Mouse (Mus musculus) thymus, postnatal 10 days (tissue): ENCODE results near the gene Slc35b4.
A peak's percentile ranks its signal among the peaks of the same experiment; 100 is the strongest.

Experiments used
- DNase-seq, 2 experiments: peaks; one replicate each; pipeline ENCODE4 v3.0.0; 2021; ENCODE audit warnings: low spot score in 2 of 2

Gene Slc35b4

DNA sequence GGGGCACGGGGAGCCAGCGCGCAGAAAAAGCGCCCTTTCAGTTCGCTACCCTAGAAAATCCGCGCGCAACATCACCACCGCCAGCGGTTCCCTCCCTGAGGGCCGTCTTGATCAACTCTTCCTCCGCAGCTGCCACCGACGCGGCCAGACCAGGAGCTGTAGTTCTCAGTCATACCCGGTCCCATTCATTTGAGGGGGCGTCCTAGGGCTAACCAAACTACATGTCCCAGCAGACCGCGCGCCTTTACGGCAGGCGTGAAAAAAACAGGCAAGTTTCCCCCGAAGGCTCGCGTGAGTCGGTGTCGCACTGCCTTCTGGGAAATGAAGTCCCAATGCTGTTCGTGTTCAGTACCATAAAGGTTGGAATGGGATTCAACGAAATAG lies at the start of gene Slc35b4:
Slc35b4 (minus strand) TSS at position 248 of the 384 bp plus-strand sequence.
- peak; percentile 89 to 93 for DNase-seq

DNA sequence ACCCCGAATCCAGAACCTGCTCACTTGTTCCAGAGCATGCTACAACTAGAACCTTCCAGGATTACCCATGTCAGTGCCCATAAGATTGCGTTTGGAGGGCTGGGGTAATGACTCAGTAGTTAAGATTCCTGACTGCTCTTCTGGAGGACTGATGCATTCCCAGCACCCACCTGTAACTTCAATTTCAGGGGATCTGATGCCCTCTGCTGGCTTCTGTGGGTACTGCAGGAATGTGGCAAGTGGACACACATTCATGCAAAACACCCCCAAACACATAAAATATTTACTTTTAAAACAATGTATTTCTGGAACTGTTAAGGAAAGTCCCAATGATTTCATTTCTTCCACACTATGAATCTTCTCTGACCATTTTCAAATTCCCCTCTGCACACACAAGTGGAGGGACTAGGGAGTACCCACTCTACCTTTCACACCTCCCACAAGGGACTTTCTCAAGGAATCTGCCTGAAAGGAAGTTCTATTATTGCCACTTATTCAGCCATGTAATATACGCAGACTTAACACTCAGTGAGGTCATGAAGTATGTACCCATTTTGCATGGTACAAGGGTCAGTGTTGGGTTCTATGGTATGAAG lies 48.2 kb upstream of the Slc35b4 start:
- no peak for DNase-seq

DNA sequence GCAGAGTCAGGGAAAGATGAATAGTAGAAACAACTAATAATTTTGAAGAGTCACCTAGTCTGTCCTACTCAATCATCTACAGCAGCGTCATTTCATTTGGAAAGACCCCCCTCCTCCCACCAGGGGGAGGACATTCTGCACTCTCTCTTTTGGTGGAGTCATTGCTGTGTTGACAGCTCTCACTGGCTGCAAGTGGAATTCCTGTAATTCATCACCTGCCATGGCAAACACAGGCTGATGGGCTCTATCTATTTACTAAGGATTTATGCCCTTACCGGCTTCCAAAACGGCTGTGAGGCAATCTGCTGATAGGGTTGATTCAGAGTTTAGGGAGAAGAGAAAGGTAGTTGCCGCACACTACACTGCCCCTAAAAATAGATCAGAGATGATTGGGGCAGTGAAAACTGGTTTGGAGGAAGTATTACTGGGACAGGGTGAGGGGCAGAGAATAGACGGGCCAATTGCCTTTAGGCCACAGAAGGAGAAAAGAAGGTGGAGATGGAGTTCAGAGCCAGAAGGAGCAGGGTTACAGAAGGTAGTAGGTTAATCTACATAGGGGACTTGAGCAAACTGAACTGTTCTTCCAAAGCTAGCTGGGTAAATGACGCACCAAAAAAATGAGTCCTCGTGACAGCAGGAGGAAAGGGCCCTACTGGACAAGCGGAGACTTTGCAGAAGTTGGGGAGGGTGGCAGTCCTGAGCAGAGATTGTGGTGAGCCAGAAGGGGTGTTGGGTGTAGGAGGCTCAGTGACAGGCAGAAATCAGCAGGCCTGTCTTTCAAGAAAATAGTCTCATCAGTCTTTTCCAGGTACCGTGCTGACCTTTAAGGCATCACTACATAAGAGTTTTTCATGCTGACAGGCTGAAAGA lies 39.8 kb upstream of the Slc35b4 start:
- no peak for DNase-seq

DNA sequence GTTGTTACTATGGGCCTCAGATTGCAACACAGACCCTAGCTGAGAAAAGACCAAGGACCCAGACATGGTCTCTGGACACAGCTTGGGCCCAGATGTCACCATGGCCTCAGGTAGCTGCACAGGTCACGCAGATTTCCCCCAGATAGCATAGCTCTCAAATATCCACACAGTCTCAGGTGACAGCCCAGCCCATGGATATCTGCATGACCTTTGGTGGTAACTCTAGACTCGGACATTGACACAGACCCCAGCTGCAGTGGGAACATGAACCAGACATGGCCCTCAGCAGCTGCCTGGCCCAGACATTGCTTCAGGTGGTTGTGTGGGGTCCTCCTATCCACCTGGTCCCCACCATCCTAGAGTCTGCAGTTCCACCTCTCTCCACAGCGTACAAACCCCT lies 28.8 kb upstream of the Slc35b4 start:
- DNase-seq, result no peak

DNA sequence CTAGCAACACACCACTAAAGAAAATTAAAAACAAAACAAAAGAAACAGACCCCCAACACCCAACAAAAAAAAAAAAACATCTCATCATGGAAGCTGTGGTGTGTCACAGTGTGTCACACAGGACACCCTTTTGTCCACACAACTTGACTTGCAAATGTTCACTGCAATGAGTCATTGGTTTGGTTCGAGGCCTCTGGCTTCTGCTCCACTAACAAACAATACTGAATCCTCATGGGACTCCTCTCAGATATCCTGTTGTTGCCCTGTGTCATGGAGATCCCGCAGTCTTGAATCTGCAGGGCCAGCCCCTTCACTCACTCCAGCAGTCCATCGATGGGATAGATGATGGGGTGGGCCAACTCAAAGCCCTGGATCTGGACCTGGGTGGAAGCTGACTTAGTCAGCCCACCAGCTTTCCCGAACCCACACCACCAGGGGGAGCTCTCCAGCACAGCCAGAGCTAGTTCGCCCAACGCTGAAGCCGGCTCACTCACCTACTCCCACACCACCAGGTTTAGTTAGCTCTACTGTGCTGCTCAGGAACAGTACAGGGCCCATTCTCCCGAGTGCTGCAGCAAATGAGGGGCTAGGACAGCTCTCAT lies 28.2 kb upstream of the Slc35b4 start:
- DNase-seq, result peak in 1 of 2 experiments; percentile 59

DNA sequence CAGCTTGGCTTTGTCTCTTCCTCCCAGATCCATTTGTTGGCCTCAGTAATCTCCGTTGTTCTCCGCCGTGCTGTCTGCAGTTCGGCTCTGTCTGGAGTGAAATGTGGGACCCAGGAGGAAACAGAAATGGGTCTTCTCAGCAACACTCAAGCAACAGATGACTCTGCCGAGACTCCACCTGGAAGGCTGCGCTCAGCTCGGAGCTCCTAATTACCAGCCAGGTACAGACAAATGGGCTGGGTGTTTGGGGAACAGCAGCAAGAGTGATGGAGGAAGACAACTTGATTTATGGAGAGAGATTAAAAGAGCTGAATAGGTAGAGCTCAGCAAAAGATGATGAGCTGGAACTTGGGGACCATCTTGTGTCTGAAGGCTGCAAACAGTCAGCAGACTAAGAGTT lies 26.6 kb upstream of the Slc35b4 start:
- DNase-seq, result no peak

DNA sequence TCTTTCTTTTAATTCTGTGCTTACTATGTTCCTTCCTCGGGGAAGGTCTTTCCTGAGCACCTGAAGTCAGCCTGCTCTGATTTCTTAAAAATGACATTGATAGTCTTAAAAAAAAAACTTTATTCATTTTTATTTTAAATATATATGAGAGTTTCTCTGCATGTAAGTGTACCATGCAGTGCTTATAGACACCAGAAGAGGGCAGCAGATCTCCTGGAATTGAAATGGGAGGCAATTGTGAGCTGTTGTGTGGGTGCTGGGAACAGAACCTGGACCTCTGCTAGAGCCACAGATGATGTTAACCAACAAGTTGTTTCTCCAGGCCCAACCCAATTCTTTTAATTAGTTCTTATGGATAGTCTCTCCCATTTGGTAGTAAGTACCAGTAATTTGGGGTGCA lies 18.1 kb upstream of the Slc35b4 start:
- no peak for DNase-seq

DNA sequence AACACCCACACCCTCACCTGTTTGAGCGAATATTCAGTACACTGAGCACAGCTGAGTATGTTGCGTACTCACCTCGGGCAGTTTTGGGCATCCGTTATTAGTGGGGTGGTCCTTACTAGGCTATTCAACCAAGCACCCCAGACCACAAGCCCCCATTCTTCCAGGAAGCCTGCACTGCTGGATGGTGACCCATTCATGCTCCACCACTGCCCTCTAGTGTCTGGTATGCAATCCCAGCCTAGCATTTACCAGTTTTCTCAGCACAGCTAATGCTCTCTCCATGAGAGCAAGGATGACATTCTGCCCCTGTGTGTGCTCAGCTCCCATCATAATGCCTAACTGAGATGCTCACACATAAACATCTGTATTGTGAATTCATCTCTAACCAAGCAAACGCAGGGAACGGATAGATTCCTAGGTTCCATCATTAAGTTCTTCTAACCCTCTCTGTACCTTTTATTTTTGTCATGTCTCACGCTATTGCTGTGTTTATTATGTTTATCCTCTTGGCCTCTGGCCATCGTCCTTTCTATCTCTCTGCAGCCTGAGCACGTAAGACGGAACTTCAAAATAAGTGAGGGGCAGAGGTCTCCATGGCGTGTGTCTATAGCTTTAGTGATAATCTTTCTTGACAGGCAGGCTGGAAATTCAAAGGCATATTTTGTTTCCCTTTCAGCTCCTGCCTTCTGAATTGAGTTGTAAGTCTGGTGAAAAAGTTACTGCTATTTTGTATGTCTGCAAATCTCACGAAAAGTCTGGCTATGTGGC lies 17.0 kb upstream of the Slc35b4 start:
- peak; percentile 62 to 87 for DNase-seq

DNA sequence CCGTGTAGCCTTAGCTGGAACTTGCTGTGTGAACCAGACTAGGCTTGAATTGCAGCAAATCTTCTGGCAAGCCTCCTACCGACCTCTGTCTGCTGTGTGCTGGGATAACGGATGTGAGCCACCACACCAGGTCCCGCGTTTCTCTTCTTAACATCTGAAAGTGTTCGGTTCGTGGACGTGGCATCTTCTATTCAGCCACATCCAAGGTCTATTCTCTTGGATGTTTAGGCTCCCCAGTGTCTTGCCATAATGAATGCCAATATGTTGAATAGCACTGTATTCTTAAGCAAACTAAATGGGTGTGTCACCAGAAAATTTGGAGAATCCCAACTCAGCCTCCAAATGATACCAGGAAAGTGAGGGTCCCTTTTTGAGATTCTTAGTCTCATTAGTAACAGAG lies 14.5 kb upstream of the Slc35b4 start:
- DNase-seq, result no peak

DNA sequence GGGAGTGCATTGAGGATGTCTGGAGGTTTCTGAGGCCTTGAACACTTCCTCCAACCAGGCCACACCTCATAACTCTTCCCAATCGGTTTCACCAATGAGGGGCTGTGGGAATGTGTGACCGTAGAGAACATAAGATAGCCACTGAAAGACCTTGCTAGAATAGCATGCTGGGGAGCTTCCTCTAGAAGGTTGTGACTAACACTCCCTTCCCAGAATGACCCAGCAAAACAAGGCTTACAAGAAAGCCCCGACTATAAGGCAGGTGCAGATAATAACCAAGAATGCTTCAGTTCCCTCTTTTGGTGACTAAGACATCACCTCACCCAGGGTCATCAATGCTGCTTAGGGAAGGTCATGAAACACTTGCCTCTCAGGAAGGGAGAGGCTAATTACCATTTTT lies 12.6 kb upstream of the Slc35b4 start:
- no peak for DNase-seq

DNA sequence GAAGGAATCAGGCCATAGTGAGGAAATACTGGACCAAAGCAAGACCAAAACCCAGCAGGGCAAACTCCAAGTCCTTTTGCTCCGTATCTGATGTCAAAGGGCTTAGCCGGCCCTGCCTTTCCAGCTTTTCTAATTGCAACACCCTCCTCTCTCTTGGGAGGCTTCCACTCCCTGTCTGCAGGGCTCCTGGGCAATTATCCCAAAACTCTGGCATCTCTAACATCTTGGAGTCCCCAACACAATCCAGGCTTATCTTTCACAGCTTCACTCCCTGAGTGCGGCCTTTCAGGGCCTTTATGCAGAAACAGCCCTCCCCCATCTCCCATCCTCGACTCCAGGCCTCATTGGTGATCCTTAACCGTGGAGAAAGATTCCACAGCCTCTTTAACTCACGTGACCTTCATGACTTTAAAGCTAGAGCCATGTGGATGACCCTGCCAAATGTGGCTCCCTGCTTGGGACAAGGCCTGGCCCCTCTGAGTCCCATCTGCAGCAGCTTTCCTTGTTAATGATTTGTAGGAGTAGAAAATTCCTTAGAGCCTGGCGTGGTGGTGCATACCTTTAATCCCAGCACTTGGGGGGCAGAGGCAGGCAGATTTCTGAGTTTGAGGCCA lies 11.2 kb upstream of the Slc35b4 start:
- DNase-seq, result no peak

DNA sequence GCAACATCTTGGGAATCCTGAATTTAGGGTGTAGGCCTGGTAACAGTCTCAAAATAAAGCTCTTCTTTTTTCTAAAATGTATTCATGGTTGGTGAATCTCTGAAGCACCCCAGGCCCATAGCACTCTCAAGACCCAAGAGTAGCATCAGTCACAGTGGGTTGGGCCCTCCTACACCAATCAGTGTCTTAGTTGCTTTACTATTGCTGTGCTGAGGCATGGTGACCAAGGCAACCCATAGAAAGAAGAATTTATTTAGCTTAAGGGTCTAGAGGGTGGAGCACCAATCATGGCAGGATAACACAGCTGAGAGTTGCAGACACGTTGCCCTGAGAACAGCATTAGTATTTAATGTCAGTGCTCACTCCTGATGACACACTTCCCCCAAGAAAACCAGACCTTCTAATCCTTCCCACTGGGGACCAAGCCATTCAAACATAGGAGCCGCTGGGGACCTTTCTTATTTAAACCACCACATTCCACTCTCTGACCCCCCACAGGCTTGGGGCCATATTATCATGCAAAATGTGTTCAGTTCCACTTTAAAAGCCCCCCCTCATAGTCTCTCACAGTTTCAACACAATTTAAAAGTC lies 10.5 kb upstream of the Slc35b4 start:
- no peak for DNase-seq

DNA sequence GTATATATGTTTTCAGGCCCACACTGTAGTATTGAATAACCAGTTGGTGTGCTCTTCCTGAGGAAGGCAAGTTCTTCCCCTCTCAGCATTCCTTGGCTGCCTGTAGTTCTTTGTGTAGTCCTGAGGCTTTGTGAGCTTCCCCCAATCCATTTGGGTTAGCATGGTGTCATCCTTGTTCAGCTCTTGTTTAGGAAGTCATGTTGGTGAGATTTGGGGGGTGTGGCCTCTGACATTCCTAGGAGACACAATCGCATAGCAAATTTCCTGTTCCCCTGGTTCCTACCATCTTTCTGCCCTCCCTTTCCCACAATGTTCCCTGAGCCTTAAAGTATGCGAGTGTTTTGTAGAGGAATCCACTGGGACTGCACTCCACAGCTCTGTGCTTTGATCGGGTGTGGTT lies 6.4 kb upstream of the Slc35b4 start:
- DNase-seq, result no peak

DNA sequence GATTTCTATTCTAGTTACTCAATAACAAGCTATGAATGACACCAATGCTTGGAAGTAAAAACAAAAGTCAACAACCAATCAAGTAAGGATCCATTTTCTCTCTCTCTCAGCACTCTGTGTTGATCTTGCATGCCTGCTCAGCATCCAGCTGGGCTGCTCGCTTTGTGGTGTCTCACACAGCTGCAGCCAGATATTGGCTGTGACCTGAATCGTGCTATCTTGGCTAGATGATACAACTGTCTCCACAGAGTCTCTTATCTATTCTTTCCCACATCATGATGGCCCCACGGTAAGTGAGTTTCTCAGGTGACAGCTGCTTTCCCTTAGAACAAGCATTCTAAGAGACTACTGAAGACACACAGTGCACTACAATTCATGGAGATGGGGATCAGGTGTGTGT lies 5.0 kb upstream of the Slc35b4 start:
- peak; percentile 60 to 70 for DNase-seq

DNA sequence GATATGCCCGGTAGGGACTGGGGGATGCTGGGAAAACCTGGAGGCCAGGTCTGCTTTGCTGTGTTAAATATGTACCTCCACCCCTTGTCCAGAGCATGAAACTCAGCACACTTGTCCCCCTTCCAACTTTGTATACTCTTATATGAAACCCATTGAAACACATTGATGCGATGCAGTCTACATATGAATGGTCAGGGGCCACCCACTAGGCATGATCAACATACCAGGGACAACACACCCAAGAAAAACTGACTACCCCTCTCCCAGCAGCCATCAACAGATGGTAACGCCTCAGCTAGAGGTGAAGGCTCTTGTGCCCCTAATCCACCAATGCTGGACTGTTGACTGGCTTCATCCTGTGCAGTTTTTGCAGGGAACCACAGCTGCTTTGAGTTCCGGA lies 3.0 kb upstream of the Slc35b4 start:
- no peak for DNase-seq

DNA sequence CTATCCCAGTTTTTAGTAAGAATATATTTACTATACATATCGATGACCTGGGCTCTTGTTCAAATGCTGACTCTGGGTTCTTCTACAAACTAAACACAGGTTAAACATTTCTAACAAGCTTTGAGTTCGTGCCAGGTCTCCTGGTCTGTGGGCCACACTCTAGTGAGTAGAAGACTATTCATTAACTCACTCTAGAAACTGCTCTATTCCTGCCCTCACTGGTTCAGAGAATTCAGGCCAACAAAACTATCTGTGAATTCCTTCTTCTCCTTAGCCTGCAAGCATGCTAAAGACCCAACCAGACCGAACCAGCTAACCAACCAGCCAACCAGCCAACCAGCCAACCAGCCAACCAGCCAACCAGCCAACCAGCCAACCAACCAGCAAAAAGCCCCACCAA lies 2.1 kb upstream of the Slc35b4 start:
- no peak for DNase-seq

DNA sequence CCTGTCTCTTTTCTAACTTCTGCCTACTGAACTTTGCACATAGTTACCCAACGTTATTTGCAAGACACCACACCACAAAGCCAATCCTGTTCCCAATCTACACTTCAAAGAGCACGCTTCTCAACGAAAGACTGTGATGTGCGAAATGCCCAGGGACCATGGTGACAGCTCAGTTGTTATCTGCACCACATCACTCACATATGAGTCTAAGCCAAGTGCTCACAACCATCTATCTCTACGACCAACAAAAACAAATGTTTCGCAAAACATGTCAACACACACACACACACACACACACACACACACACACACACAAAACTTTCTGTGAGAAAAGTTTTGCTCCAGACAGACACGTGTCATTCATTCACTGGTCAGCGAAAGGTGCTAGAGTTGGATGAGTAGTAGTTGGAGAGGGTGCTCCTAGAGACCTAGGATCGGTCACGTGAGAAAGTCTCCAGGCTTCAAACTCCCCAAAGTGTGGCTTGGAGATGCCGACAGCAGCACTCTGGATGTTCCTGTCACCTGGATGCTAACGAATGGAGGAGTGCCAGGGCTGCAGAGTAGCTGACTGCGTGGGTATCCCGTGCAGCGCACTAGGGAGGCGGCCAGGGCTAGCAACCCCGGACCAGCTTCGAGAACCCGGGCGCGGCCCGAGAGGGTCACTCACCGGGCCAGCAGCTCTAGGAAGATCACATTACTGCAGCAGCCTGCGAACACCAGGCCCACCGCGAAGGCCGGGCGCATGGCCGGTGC lies 624 bp downstream of the Slc35b4 start:
- DNase-seq, result no peak

DNA sequence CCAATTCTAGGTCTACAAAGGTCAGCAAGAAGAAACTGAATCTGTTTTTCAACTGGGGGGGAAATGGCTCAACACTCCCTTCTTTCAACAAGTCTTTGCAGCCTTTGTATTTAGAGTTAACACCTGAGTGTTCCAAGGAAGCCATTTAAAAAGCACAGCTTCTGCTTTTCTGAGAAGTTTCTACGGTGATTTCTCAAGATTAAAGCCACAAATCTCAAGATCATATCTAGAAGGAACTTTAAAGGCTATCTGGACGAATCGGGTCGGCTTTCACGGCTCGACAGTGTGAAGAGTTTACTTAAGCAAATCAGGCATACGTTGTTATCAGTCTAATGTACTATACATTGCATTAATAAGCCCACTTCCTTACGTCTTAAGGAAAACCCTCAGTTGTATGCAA lies 2.2 kb downstream of the Slc35b4 start:
- no peak for DNase-seq

DNA sequence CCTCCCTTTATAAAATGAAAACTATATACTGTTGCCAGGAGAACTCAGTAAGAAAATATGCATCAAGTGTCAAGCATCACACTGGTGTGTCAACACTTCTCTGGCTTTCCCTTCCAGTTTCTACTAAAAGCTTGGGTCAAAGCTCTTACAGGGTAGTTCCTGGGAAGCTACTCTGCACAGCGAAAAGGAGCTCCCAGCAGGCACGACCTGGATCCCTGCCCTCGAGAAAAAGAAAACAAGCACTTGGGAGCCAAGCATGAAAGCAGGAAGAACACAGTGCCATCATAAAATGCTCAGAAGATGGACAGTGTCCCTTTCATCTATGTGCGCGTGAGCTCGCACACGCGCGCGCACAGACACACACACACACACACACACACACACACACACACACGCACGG lies 3.7 kb downstream of the Slc35b4 start:
- no peak for DNase-seq

DNA sequence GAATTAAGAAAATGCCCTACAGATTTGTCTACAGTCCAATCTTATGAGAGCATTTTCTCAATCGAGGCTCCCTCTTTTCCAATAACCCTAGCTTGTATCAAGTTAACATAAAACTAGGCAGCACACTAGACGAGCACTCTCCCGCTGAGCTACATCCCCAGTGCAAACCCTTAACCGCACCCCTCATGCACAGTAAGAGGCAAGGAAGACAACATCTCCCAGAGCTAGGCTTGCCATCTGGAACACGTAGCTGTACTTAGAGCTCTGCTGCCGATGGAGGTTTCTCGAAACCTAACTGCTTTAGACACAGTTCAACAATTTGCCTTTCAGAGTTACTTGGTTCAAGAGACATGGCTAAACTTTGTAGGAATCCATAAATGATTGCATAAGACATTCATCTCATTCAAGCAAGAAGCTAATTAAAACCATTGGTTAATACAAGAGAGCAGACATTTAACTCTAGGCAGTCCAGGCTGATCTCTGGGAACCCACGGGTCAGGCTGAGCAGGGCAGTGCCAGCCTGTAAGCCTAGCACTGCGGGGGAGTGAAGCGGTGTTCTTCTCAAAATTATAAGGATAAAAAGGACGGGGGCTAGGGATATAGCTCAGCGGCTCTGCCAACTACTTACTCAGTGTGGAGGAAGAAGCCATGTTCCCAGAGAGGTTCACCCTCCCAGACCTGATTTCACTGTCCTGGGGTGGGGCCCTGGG lies 5.0 kb downstream of the Slc35b4 start:
- no peak for DNase-seq
